Mouse (Mus musculus) adrenal gland, postnatal 10 days (tissue): Measurements from ENCODE around the gene Pde4b. TPM values are rescaled to one million over a fixed set of nuclear protein-coding genes. Genes with fewer than 3 reads are reported as not detected.

ENCODE experiments used
- total RNA-seq, 2 experiments: library from RNA; stranded (reverse); gene quantifications; 2 replicates each; pipeline ENCODE4 v1.2.3; 2021

The Pde4b gene
- total RNA-seq, 2 experiments from 2014 or later: 16.2 to 23.1 TPM

Other genes with a start within 250 kb of the Pde4b start
- not detected for gene B020004J07Rik, start 243.5 kb upstream of the Pde4b start, total RNA-seq
- not detected for gene C130073F10Rik, start 193.8 kb upstream of the Pde4b start, total RNA-seq
- not detected for gene Gm12800, start 178.4 kb upstream of the Pde4b start, total RNA-seq
- not detected for gene Gm12794, start 147.1 kb upstream of the Pde4b start, total RNA-seq
- not detected for gene Gm12790, start 106.5 kb upstream of the Pde4b start, total RNA-seq
- not detected for gene Gm12789, start 100.9 kb upstream of the Pde4b start, total RNA-seq